Mouse (Mus musculus): ENCODE results near the gene Sema6b.

GRCm38 (mm10) chr17:56110571-56110970 lies 29.6 kb downstream of the Sema6b start:
- TF ChIP-seq CTCF (IDR thresholded peaks at IDR 0.05; ENCODE audit: insufficient read depth, low read depth, low read length): no peak
- TF ChIP-seq POLR2A (IDR thresholded peaks at IDR 0.05; ENCODE audit: insufficient read depth, low read depth, low read length): no peak

Data from olfactory bulb, adult 2 months (tissue).